Mouse (Mus musculus): ENCODE data around the gene Arl5c. TPM values are rescaled to one million over a fixed set of nuclear protein-coding genes. Genes with fewer than 3 reads are reported as not detected.

The Arl5c gene
- polyA plus RNA-seq, 1 experiment: 1.1 TPM

DNA sequence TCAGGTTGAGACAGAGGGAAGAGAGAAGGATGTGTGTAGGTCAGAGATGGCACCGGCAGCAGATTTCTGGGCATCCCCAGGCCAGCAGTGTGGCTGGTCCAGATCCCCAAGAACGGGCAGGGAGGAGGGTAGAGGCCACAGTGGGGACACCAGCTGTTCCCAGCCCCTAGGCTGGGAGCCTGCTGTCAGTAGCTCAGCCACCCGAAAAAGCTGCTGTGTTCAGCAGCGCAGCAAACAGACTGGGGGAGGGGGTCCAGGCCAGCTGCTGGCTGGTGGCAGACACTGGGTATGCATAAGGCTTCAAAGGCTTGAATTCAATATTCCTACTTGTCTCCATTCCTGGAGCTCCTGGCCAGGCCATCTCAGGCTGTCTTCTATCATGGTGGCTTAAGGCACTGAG is 38.9 kb upstream of the Arl5c start:
- no peak for TF ChIP-seq POLR2A (IDR thresholded peaks at IDR 0.05; ENCODE audit: low read depth, low read length)
- no peak for TF ChIP-seq CTCF (IDR thresholded peaks at IDR 0.05; ENCODE audit: extremely low read depth, insufficient read length, insufficient replicate concordance, low read depth, low read length)
- Histone ChIP-seq H3K27ac (ENCODE audit: insufficient read depth, low read depth, low read length) (no peak overlapping the region), H3K36me3 (ENCODE audit: control insufficient read depth, insufficient read depth, low read length) (peaks cover 8% of the 10 kb centered on the region), H3K4me3 (ENCODE audit: low read depth, low read length) (no peak overlapping the region), H3K27me3 (ENCODE audit: control insufficient read depth, insufficient read depth, low read length) (peaks cover 17% of the 10 kb centered on the region), H3K4me1 (ENCODE audit: control insufficient read depth, insufficient read depth, insufficient read length, low read length) (no peaks in the 10 kb centered on the region; the same call in 1 of the 2 replicates)
- 76% methylated on average over 4 of the region's 4 CpGs for WGBS

DNA sequence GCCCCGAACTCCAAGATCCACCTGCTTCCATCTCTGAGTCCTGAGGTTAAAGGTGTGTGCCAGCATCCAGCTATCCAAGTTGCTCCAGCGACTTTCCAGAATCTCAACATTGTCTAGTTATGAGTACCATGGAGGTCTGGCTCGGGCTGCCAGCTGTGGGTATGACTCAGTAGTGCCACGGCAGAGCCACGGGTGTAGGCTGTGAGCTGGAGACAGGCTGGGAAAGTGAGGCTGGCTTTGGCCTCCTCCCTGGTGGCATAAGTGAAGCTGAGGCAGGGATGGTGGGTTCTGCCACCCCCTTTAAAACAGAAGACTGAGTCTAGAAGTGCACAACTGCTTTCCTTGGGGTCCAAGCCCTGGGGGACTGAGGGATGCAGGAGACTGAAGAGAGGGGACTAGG is 38.1 kb upstream of the Arl5c start:
- Histone ChIP-seq H3K27ac (ENCODE audit: insufficient read depth, low read depth, low read length) (no peak overlapping the region), H3K4me1 (ENCODE audit: control insufficient read depth, insufficient read depth, insufficient read length, low read length) (no peaks in the 10 kb centered on the region; the same call in 1 of the 2 replicates), H3K36me3 (ENCODE audit: control insufficient read depth, insufficient read depth, low read length) (peaks cover 15% of the 10 kb centered on the region), H3K27me3 (ENCODE audit: control insufficient read depth, insufficient read depth, low read length) (peaks cover 17% of the 10 kb centered on the region), H3K4me3 (ENCODE audit: low read depth, low read length) (no peak overlapping the region)
- no peak for TF ChIP-seq CTCF (IDR thresholded peaks at IDR 0.05; ENCODE audit: extremely low read depth, insufficient read length, insufficient replicate concordance, low read depth, low read length)
- no peak for TF ChIP-seq POLR2A (IDR thresholded peaks at IDR 0.05; ENCODE audit: low read depth, low read length)
- 77% methylated on average over 5 of the region's 5 CpGs for WGBS

DNA sequence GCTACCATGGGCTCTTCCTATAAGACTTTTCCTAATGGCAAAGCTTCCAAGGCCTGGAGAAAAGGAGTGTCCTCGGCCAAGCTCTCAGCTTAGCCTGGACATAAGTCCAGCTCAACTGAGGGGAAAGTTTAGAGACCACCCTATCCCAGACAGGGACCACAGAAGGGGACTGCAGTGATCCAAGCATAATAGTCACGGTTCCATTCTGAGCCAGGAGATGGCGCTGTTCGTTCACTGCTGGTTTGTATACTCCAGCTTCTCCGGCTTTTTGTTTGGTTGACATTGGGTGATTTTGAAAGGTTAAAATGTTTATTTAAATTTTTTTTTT is 35.4 kb upstream of the Arl5c start:
- H3K36me3 ChIP-seq (ENCODE audit: control insufficient read depth, insufficient read depth, low read length): peaks cover 24% of the 10 kb centered on the region
- H3K27ac ChIP-seq (ENCODE audit: insufficient read depth, low read depth, low read length): no peak overlapping the region
- no peaks in the 10 kb centered on the region; the same call in 1 of the 2 replicates for H3K4me1 ChIP-seq (ENCODE audit: control insufficient read depth, insufficient read depth, insufficient read length, low read length)
- no peak overlapping the region for H3K4me3 ChIP-seq (ENCODE audit: low read depth, low read length)
- TF ChIP-seq POLR2A (IDR thresholded peaks at IDR 0.05; ENCODE audit: low read depth, low read length): no peak
- peak; percentile 74; the same call in 1 of the 2 replicates for TF ChIP-seq CTCF (IDR thresholded peaks at IDR 0.05; ENCODE audit: extremely low read depth, insufficient read length, insufficient replicate concordance, low read depth, low read length)
- H3K27me3 ChIP-seq (ENCODE audit: control insufficient read depth, insufficient read depth, low read length): peaks cover 10% of the 10 kb centered on the region
- 6% methylated on average over 5 of the region's 5 CpGs for WGBS

DNA sequence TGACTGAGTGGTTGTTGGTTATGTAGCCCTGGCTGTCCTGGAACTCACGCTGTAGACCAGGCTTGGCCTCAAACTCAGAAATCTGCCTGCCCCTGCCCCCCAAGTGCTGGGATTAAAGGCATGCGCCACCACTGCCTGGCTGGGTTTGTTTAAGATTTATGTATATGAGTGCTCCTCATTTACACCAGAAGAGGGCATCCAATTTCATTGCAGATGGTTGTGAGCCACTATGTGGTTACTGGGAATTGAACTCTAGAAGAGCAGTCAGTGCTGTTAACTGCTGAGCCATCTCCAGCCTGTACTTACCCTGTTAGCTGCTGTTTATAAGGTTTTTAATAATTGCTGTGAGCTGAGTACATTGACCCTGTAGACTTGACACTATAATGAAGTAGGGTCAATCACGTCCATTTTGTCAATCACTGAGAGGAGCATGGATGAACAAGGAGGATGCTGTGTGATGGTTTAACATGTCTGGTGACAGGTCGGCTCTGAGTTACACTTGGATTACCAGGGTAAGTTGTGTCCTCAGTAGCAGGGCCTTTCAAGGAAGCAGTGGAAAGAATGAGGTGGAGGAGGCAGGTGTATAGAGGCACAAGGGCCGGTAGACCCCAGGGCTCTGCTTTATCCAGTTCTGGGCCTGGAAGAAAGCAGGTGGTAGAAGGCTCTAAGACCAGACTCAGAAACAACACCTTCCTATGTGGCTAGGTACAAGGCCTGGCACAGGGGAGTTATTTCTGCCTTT is 34.9 kb upstream of the Arl5c start:
- H3K4me3 ChIP-seq (ENCODE audit: low read depth, low read length): no peak overlapping the region
- TF ChIP-seq POLR2A (IDR thresholded peaks at IDR 0.05; ENCODE audit: low read depth, low read length): no peak
- TF ChIP-seq CTCF (IDR thresholded peaks at IDR 0.05; ENCODE audit: extremely low read depth, insufficient read length, insufficient replicate concordance, low read depth, low read length): no peak
- 56% methylated on average over 5 of the region's 5 CpGs for WGBS
- peaks cover 24% of the 10 kb centered on the region for H3K36me3 ChIP-seq (ENCODE audit: control insufficient read depth, insufficient read depth, low read length)
- no peak overlapping the region for H3K27ac ChIP-seq (ENCODE audit: insufficient read depth, low read depth, low read length)
- no peaks in the 10 kb centered on the region; the same call in 1 of the 2 replicates for H3K4me1 ChIP-seq (ENCODE audit: control insufficient read depth, insufficient read depth, insufficient read length, low read length)
- peaks cover 6% of the 10 kb centered on the region for H3K27me3 ChIP-seq (ENCODE audit: control insufficient read depth, insufficient read depth, low read length)

DNA sequence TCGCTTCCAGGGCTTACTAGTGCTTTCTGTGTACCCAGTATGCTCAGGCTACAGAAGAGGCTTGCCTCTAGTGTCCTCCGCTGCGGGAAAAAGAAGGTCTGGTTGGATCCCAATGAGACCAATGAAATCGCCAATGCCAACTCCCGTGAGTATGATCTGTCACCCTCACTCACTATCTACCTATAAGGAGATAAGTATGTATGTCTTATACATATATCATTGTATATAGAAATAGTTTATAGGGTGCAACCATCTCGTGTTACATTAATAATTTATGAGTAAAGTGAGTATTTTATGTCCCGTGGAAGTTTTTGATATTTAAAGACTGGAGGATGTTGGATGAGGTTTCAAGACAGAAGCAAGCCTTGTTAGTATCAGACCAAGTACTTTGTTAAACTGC is 31.8 kb upstream of the Arl5c start:
- WGBS: 12% methylated on average over 7 of the region's 7 CpGs
- H3K36me3 ChIP-seq (ENCODE audit: control insufficient read depth, insufficient read depth, low read length): peaks cover 24% of the 10 kb centered on the region
- no peaks in the 10 kb centered on the region for H3K27me3 ChIP-seq (ENCODE audit: control insufficient read depth, insufficient read depth, low read length)
- H3K27ac ChIP-seq (ENCODE audit: insufficient read depth, low read depth, low read length): no peak overlapping the region
- TF ChIP-seq POLR2A (IDR thresholded peaks at IDR 0.05; ENCODE audit: low read depth, low read length): no peak
- TF ChIP-seq CTCF (IDR thresholded peaks at IDR 0.05; ENCODE audit: extremely low read depth, insufficient read length, insufficient replicate concordance, low read depth, low read length): no peak
- no peaks in the 10 kb centered on the region for H3K4me1 ChIP-seq (ENCODE audit: control insufficient read depth, insufficient read depth, insufficient read length, low read length)
- H3K4me3 ChIP-seq (ENCODE audit: low read depth, low read length): peak overlapping the region; percentile 99

DNA sequence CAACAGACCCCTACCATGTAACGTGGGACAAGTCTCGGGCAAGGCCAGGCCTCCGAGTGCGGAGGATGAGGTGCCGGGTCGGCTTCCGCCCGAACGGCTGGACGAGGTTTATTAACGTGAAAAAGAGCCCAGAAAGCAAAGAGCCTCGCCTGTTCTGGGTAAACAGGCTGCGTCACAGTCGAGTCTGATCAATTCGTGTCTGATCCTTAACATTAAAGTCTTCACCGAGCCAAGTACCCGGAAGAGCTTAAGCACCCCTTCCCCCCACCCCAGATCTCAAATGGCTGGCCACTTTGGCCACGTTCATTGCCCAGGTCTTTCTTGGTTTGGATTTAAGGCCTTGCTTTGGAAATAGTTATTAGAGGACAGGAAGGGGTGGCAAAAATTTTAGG is 31.3 kb upstream of the Arl5c start:
- WGBS: under 1% methylated on average over 18 of the region's 18 CpGs
- Histone ChIP-seq H3K36me3 (ENCODE audit: control insufficient read depth, insufficient read depth, low read length) (peaks cover 24% of the 10 kb centered on the region), H3K4me3 (ENCODE audit: low read depth, low read length) (peak overlapping the region; percentile 99), H3K4me1 (ENCODE audit: control insufficient read depth, insufficient read depth, insufficient read length, low read length) (no peaks in the 10 kb centered on the region; the same call in 1 of the 2 replicates), H3K27ac (ENCODE audit: insufficient read depth, low read depth, low read length) (peak overlapping the region; percentile 66; the same call in 1 of the 2 replicates), H3K27me3 (ENCODE audit: control insufficient read depth, insufficient read depth, low read length) (no peaks in the 10 kb centered on the region; the same call in 1 of the 2 replicates)
- TF ChIP-seq CTCF (IDR thresholded peaks at IDR 0.05; ENCODE audit: extremely low read depth, insufficient read length, insufficient replicate concordance, low read depth, low read length): no peak

DNA sequence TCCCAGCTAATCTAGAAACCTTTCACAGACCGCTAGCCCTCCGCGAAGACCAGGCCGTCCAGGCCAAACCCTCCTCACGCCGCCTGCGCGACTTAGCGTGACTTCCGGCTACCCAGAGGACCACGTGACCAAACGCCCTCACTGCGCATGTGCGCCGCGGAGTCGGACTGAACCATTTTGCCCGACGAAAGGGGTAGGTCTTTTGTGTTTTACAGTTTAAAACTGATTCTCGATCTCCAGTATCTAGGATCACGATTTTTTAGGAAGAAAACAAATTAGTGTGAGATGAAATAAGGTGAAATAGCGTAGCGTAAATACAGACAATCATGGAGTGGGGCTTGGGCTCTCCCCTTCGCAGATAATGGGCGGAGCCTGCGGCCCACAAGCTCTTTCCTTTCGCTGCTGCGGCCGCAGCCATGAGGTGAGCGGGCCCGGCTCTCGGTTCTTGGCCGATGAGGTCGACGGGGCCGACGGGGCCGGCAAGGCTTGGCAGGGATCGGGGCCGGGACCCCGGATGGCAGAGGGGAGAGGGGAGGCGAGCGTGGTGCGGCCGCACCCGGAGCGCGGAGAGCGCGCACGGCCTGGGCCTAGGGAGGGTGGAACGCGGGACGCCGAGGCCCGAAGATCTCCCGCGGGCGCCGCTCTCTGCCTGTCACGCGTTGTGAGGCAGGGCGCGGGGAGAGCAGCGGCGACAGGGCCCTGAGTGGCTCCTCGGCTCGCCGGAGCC is 30.8 kb upstream of the Arl5c start, which contains the start of gene Rpl19:
Gene Rpl19 (plus strand): TSS at position 141 of the 727 bp plus-strand sequence.
- Histone ChIP-seq H3K36me3 (ENCODE audit: control insufficient read depth, insufficient read depth, low read length) (peaks cover 24% of the 10 kb centered on the region), H3K27ac (ENCODE audit: insufficient read depth, low read depth, low read length) (peak within 1 kb of the TSS; percentile 66), H3K4me3 (ENCODE audit: low read depth, low read length) (peak within 1 kb of the TSS; percentile 99), H3K4me1 (ENCODE audit: control insufficient read depth, insufficient read depth, insufficient read length, low read length) (peaks cover 5% of the 10 kb centered on the region; the same call in 1 of the 2 replicates), H3K27me3 (ENCODE audit: control insufficient read depth, insufficient read depth, low read length) (no peaks in the 10 kb centered on the region; the same call in 1 of the 2 replicates)
- WGBS: under 1% methylated on average over 69 of the region's 69 CpGs
- TF ChIP-seq POLR2A (IDR thresholded peaks at IDR 0.05; ENCODE audit: low read depth, low read length) (peak; percentile 92), CTCF (IDR thresholded peaks at IDR 0.05; ENCODE audit: extremely low read depth, insufficient read length, insufficient replicate concordance, low read depth, low read length) (no peak)
